Mouse (Mus musculus): ENCODE measurements around the gene Arhgap9. TPM values are rescaled to one million over a fixed set of nuclear protein-coding genes. Genes with fewer than 3 reads are reported as not detected.
"Not testable (repeated sequence)": the region's sequence is repeated elsewhere in the genome, so short reads cannot be mapped to it uniquely, and the experiment has no call there.

Gene Arhgap9
- total RNA-seq, 2 experiments from 2014 or later = 2.8 to 3.9 TPM

DNA sequence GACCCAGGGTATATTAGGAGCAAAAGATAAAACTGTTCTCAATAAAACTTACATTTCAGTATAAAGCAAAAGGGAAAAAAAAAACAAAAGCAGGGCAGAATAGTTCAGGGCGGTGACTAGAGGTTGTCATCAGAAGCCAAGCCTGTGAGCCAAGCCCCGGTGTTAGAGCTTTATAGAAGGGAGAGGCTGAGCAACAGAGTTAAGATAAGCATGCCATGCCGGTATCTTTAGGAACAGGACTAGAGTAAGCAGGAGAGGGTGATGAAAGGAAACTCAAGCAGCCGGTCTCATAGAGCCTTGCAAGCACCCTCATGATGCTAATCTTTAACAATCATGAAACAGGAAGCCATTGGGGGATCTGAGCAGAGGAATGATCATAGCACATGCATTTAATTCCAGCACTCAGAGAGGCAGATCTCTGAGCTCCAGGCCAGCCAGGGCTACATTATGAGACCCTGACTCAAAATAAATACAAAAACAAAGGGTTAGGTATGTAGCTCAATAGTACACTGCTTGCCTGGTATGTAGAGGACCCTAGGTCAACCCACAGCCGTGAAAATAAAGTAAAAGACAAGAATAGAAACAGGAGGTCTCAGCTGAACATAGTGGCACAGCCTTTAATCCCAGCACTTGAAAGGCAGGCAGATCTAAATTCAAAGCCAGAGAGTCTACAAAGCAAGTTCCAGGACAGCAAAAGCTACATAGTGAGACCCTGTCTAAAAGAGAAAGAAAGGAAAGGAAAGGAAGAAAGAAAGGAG, 29.7 kb upstream of the Arhgap9 start:
- no peak for DNase-seq (ENCODE audit: low spot score in 2 of 2)

GRCm38 (mm10) chr10:127292987-127293538, 28.7 kb upstream of the Arhgap9 start:
- no peak for DNase-seq (ENCODE audit: low spot score in 2 of 2)

DNA sequence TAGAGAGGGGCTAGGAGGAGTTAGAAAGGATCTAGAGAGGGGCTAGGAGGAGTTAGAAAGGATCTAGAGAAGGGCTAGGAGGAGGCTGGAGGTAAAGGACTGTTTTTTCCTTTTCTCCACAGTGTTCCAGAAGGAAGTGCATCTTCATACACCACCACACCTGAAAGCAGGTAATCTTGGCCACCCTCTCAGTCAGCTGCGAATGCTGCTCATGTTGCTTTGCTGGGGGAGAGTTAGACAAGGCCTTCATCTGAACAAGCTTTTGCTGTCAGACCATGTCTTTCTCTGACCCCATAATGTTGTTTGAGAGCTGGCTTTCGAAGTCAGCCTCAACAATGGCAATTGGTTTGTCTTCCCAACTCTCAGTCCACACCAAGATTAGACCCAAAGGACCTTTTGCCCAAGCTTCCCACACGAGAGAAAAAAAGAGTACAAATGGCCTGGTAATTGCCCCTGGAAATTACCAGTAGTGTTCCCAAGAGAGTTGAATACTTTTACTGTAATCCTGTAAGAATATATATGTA, 28.1 kb upstream of the Arhgap9 start:
- no peak for DNase-seq (ENCODE audit: low spot score in 2 of 2)

- DNase-seq (ENCODE audit: low spot score in 2 of 2) = no peak
Observed at GRCm38 (mm10) chr10:127294895-127295510, 26.8 kb upstream of the Arhgap9 start.

GRCm38 (mm10) chr10:127295986-127296794, 25.6 kb upstream of the Arhgap9 start:
- DNase-seq (ENCODE audit: low spot score in 2 of 2) = no peak

GRCm38 (mm10) chr10:127297015-127297871, 24.5 kb upstream of the Arhgap9 start:
- no peak for DNase-seq (ENCODE audit: low spot score in 2 of 2)

DNA sequence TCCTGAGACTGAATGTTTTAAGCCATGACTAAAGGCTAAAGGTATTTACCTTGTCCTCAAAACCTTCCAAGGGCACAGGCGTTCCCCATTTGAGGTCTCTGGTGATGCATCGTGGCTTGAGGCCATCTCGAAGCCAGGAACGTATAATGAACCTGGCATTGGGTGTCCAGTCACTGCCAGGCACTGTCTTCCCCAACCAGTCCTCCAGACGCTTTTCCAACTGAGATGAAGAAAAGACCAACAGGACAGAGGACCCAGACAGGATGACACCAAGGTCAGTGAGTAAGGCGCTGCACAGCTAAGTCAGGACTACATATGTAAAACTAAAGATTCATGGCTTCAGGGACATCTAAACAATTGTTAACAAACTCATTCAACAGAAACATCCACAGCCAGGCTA, 21.4 kb upstream of the Arhgap9 start:
- no peak for DNase-seq (ENCODE audit: low spot score in 2 of 2)

GRCm38 (mm10) chr10:127303136-127303535, 18.6 kb upstream of the Arhgap9 start:
- DNase-seq (ENCODE audit: low spot score in 2 of 2) = no peak

DNA sequence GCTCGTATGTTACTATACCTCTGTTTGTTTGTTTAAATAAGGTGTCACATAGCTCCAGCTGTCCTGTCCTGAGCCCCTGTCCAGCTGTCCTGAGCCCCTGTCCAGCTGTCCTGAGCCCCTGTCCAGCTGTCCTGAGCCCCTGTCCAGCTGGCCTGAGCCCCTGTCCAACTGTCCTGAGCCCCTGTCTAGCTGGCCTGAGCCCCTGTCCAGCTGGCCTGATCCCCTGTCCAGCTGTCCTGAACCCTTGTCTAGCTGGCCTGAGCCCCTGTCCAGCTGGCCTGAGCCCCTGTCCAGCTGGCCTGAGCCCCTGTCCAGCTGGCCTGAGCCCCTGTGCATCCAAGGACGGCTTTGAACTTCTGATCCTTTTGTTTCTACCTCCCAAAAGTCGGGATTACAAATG, 12.6 kb upstream of the Arhgap9 start:
- DNase-seq (ENCODE audit: low spot score in 2 of 2) = not testable (repeated sequence)

DNA sequence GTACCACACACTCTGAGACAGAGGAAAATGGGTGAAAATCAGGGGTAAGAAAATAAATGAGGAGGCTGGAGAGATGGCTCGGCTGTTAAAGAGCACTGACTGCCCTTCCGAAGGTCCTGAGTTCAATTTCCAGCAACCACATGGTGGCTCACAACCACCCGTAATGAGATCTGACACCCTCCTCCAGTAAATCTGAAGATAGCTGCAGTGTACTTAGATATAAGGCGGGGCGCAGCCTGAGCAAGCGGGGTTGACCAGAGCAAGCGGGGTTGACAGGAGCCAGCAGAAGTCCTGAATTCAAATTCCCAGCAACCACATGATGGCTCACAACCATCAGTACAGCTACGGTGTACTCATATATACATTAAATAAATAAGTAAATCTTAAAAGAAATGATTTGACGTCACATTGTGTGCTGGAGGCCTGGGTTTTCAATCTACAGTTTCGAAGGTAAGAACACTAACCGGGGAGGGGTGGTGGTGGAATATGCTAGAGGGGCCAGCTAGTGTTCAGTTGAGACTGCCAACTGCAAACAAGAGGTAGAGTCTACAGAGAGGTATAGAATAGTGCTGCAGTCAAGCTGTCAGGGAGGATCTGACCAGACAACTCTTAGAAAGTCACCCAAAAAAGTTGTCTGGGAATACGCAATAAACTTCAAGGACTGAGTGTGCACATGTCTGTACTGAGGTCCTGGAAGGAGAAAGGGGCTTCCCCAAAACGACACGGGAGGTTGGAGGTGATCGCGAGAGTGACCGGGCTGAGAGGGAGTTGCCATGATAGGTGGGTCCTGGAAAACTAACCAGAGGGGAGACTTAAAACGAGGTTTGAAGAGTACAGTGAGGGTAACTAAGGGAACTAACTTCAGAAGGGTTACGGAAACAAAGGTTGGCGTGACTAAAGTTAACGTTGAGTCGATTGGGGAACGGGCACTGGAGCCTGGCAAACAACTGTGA, 11.0 kb upstream of the Arhgap9 start:
- DNase-seq (ENCODE audit: low spot score in 2 of 2) = no peak

GRCm38 (mm10) chr10:127311476-127312355, 10.0 kb upstream of the Arhgap9 start, which contains the start of gene Mars:
Gene Mars (minus strand): TSS chr10:127311786.
- peak; percentile 80 to 90 for DNase-seq (ENCODE audit: low spot score in 2 of 2)

DNA sequence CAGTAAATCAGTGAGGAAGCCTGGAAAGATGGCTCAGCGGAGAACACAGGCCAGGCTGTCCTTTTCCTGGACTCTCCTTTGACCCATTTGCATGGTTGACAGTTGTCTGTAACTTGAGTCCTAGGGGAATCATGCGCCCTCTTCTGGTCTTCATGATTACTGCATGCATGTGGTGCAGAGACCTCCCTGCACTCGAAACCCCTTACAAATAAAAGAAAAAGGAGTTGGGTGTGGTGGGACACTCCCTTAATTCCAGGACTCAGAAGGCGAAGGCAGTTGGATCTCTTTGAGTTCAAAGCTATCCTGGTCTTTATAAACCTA, 9.4 kb upstream of the Arhgap9 start:
- peak; percentile 46 to 80 for DNase-seq (ENCODE audit: low spot score in 2 of 2)

DNA sequence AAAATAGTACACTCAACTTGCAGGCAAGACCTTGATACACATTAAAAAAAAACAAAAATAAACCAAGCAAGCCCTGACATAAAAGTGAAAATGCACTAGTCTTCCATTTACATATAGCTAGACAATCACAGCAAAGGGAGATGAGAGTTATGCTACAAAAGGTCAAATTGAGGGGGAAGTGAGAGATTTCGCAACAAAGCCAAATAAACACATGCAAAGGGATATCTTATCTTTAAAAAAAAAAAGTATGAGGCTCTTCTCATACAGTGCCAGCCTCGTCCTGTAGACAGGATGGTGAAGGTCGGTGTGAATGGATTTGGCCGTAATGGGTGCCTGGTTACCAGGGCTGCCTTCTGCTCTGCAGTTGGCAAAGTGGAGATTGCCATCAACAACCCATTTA, 8.9 kb upstream of the Arhgap9 start:
- no peak for DNase-seq (ENCODE audit: low spot score in 2 of 2)

DNA sequence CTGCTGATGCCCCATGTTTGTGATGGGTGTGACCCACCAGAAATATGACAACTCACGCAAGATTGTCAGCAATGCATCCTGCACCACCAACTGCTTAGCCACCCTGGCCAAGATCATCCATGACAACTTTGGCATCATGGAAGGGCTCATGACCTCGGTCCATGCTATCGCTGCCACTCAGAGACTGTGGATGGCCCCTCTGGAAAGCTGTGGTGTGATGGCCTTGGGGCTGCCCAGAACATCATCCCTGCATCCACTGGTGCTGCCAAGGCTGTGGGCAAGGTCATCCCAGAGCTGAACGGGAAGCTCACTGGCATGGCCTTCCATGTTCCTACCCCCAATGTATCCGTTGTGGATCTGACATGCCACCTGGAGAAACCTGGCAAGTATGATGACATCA, 8.2 kb upstream of the Arhgap9 start:
- not testable (repeated sequence) for DNase-seq (ENCODE audit: low spot score in 2 of 2)

DNA sequence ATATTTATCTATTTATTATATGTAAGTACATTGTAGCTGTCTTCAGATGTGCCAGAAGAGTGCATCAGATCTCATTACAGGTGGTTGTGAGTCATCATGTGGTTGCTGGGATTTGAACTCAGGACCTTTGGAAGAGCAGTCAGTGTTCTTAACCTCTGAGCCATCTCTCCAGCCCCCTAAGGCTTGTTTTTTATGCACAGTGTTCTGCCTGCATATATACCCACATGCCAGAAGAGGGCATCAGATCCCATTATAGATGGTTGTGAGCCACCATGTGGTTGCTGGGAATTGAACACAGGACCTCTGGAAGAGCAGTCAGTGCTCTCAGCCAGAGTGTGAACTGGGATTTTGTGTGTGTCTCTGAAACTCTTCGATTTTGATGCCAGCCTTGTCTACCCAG, 6.8 kb upstream of the Arhgap9 start:
- DNase-seq (ENCODE audit: low spot score in 2 of 2) = not testable (repeated sequence)

DNA sequence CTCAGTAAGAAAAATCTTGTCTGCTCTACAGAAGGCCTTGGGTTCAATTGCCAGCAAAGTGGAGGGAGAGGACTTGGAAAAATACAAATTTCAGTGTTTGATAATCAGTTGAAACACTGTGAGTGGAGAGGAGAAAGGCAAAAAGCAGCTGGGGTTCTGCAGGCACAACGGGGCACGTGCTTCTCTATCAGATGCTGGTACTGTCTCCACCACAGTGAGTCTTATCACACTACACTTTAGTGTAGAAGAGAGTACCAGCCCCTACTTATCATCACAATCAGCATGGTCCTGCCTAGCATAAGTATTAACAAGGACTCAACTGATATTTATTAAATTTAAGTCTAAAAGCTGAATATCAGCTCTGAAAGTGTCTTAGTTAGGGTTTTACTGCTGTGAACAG, 4.5 kb upstream of the Arhgap9 start:
- no peak for DNase-seq (ENCODE audit: low spot score in 2 of 2)

- DNase-seq (ENCODE audit: low spot score in 2 of 2) = no peak
Observed at GRCm38 (mm10) chr10:127318009-127318408, 3.8 kb upstream of the Arhgap9 start.

GRCm38 (mm10) chr10:127319969-127320368, 1.8 kb upstream of the Arhgap9 start:
- no peak for DNase-seq (ENCODE audit: low spot score in 2 of 2)
